Mouse (Mus musculus) kidney, postnatal 0 days (tissue): ENCODE measurements around the gene Hoxd3. TPM values are rescaled to one million over a fixed set of nuclear protein-coding genes. Genes with fewer than 3 reads are reported as not detected.

Source experiments
- ATAC-seq: fragments of 200-750 bp; cut with Nextera tagmentation; replicated peaks from 2 replicates; pipeline ENCODE4 v1.8.0; 2017; ENCODE audit warnings: low read depth, moderate number of reproducible peaks, moderate TSS enrichment, moderate library complexity; ENCODE audit not compliant: low FRiP score
- DNase-seq: peaks from one replicate; pipeline ENCODE4 v3.0.0-alpha.2; 2016; ENCODE audit warnings: low spot score
- H3K27ac ChIP-seq: fragments of 300-500 bp; sonication (generic); 2 replicates; pipeline ENCODE4 v1.5.1; 2014; ENCODE audit warnings: mild to moderate bottlenecking
- H3K27me3 ChIP-seq: fragments of 300-500 bp; sonication (generic); 2 replicates; pipeline ENCODE4 v1.6.1; 2014; ENCODE audit warnings: low read length, mixed read lengths; ENCODE audit not compliant: insufficient read depth
- H3K36me3 ChIP-seq: fragments of 300-500 bp; sonication (generic); 2 replicates; pipeline ENCODE4 v1.6.1; 2014; ENCODE audit warnings: low read length, mixed read lengths; ENCODE audit not compliant: insufficient read depth
- H3K4me1 ChIP-seq: fragments of 300-500 bp; sonication (generic); replicated peaks from 2 replicates; pipeline ENCODE4 v1.6.1; 2014; ENCODE audit warnings: antibody characterized with exemption, low read length, mixed read lengths; ENCODE audit not compliant: insufficient read depth
- H3K4me2 ChIP-seq: fragments of 300-500 bp; sonication (generic); 2 replicates; pipeline ENCODE4 v1.6.1; 2014; ENCODE audit warnings: mild to moderate bottlenecking, low read length, moderate library complexity, mixed read lengths
- H3K4me3 ChIP-seq: fragments of 300-500 bp; sonication (generic); replicated peaks from 2 replicates; pipeline ENCODE4 v1.5.1; 2014; ENCODE audit warnings: low read depth, low read length
- H3K9ac ChIP-seq: fragments of 300-500 bp; sonication (generic); 2 replicates; pipeline ENCODE4 v1.6.1; 2014; ENCODE audit warnings: low read depth, low read length
- H3K9me3 ChIP-seq: fragments of 300-500 bp; sonication (generic); replicated peaks from 2 replicates; pipeline ENCODE4 v1.6.1; 2016; ENCODE audit warnings: low read length, inconsistent platforms, mixed read lengths
- CTCF ChIP-seq: IDR thresholded peaks from 2 replicates; pipeline ENCODE4 v1.5.1; 2016; ENCODE audit warnings: antibody characterized with exemption, low read depth, mild to moderate bottlenecking, moderate library complexity
- WGBS: fragments of 180-500 bp; shearing (Covaris S2); extraction: QIAGEN DNeasy Blood & Tissue Kit; methylation state at CpG from one replicate; pipeline ENCODE4 v1.1.7; 2014; 5-methylcytosine and 5-hydroxymethylcytosine counted together
- polyA plus RNA-seq: library from polyadenylated mRNA; unstranded; fragments of >200 nt; fragmentation: Nextera tagmentation; extraction: Ambion mirVana; gene quantifications from 2 replicates; pipeline ENCODE4 v1.2.1, GENCODE M21; 2015

The Hoxd3 gene
- polyA plus RNA-seq, 1 experiment from 2014 or later: 8.0 TPM

GRCm38 (mm10) chr2:74709465-74710419 lies 2.0 kb upstream of the Hoxd3 start:
- Histone ChIP-seq H3K4me2 (peak overlapping the region; percentile 81), H3K9ac (peak overlapping the region; percentile 92; the same call in 1 of the 2 replicates), H3K4me3 (no peak overlapping the region), H3K36me3 (no peaks in the 10 kb centered on the region), H3K9me3 (no peaks in the 10 kb centered on the region), H3K4me1 (peaks cover 17% of the 10 kb centered on the region; the same call in 1 of the 2 replicates), H3K27ac (peak overlapping the region; percentile 96; the same call in 1 of the 2 replicates), H3K27me3 (no peaks in the 10 kb centered on the region)
- WGBS: 26% methylated on average over 5 of the region's 5 CpGs
- peak; percentile 49 for DNase-seq
- ATAC-seq: no peak
- TF ChIP-seq CTCF: no peak

GRCm38 (mm10) chr2:74710929-74711543 lies 691 bp upstream of the Hoxd3 start:
- Histone ChIP-seq H3K4me2 (peak overlapping the region; percentile 81), H3K9me3 (no peaks in the 10 kb centered on the region), H3K36me3 (no peaks in the 10 kb centered on the region), H3K9ac (peak overlapping the region; percentile 92), H3K4me1 (peaks cover 29% of the 10 kb centered on the region), H3K27me3 (no peaks in the 10 kb centered on the region), H3K27ac (peak overlapping the region; percentile 96), H3K4me3 (peak overlapping the region; percentile 73)
- TF ChIP-seq CTCF: no peak
- ATAC-seq (no peak), DNase-seq (peak; percentile 64)
- WGBS: 3% methylated on average over 16 of the region's 16 CpGs

- Histone ChIP-seq H3K9me3 (no peaks in the 10 kb centered on the region), H3K4me3 (peak overlapping the region; percentile 73), H3K4me1 (peaks cover 31% of the 10 kb centered on the region), H3K27ac (peak overlapping the region; percentile 96), H3K4me2 (peak overlapping the region; percentile 81), H3K9ac (peak overlapping the region; percentile 92), H3K27me3 (no peaks in the 10 kb centered on the region), H3K36me3 (no peaks in the 10 kb centered on the region)
- ATAC-seq: no peak
- WGBS: 8% methylated on average over 19 of the region's 19 CpGs
- no peak for TF ChIP-seq CTCF
- DNase-seq: no peak
These were observed 1.8 kb downstream of the Hoxd3 start for GRCm38 (mm10) chr2:74713239-74714150.

- no peak for DNase-seq
- H3K27ac ChIP-seq: peak overlapping the region; percentile 96
- no peaks in the 10 kb centered on the region for H3K36me3 ChIP-seq
- 4% methylated on average over 18 of the region's 18 CpGs for WGBS
- H3K9me3 ChIP-seq: no peaks in the 10 kb centered on the region
- ATAC-seq: no peak
- H3K9ac ChIP-seq: peak overlapping the region; percentile 92
- peak overlapping the region; percentile 73 for H3K4me3 ChIP-seq
- H3K4me1 ChIP-seq: peaks cover 28% of the 10 kb centered on the region
- no peaks in the 10 kb centered on the region for H3K27me3 ChIP-seq
- TF ChIP-seq CTCF: no peak
- H3K4me2 ChIP-seq: peak overlapping the region; percentile 81
These were observed 2.5 kb downstream of the Hoxd3 start for GRCm38 (mm10) chr2:74714156-74714789.

- no peaks in the 10 kb centered on the region for H3K27me3 ChIP-seq
- ATAC-seq (peak; percentile 62; the same call in 1 of the 2 replicates), DNase-seq (no peak)
- H3K27ac ChIP-seq: peak overlapping the region; percentile 96
- TF ChIP-seq CTCF: no peak
- H3K4me3 ChIP-seq: peak overlapping the region; percentile 73
- WGBS: 3% methylated on average over 14 of the region's 14 CpGs
- peak overlapping the region; percentile 92 for H3K9ac ChIP-seq
- H3K4me2 ChIP-seq: peak overlapping the region; percentile 81
- H3K4me1 ChIP-seq: peaks cover 31% of the 10 kb centered on the region
- no peaks in the 10 kb centered on the region for H3K9me3 ChIP-seq
- no peaks in the 10 kb centered on the region for H3K36me3 ChIP-seq
These were observed 3.2 kb downstream of the Hoxd3 start for GRCm38 (mm10) chr2:74714881-74715280.
